Mouse (Mus musculus) gonadal fat pad, adult 2 months (tissue): Measurements from ENCODE around the gene Kmt2c. TPM values are rescaled to one million over a fixed set of nuclear protein-coding genes. Genes with fewer than 3 reads are reported as not detected.
"Not testable (repeated sequence)": the region's sequence is repeated elsewhere in the genome, so short reads cannot be mapped to it uniquely, and the experiment has no call there.

Experiments
- DNase-seq: peaks from one replicate; pipeline ENCODE4 v3.0.0-alpha.2; 2012; ENCODE audit warnings: low read depth
- polyA plus RNA-seq: library from polyadenylated mRNA; depleted of rRNA; stranded (reverse); fragments of >200 nt; gene quantifications from 2 replicates; pipeline ENCODE4 v1.2.3, GENCODE M21; 2012

Kmt2c gene
- polyA plus RNA-seq, 1 experiment: 21.6 TPM

- DNase-seq: no peak
Measured at GRCm38 (mm10) chr5:25516301-25516895, 17.8 kb upstream of the Kmt2c start.

GRCm38 (mm10) chr5:25515767-25516166 is 17.2 kb upstream of the Kmt2c start, which contains the start of gene Cct8l1:
Cct8l1 (plus strand) TSS chr5:25516067.
- DNase-seq: no peak

- no peak for DNase-seq
Measured at GRCm38 (mm10) chr5:25506041-25506440, 7.5 kb upstream of the Kmt2c start.

GRCm38 (mm10) chr5:25500686-25501085 is 2.1 kb upstream of the Kmt2c start:
- DNase-seq: no peak

GRCm38 (mm10) chr5:25499423-25500398 is 1.1 kb upstream of the Kmt2c start:
- no peak for DNase-seq

- no peak for DNase-seq
Measured at GRCm38 (mm10) chr5:25498821-25499422, 339 bp upstream of the Kmt2c start.

- no peak for DNase-seq
Measured at GRCm38 (mm10) chr5:25497720-25498345, 750 bp downstream of the Kmt2c start.

GRCm38 (mm10) chr5:25497369-25497719 is 1.2 kb downstream of the Kmt2c start:
- no peak for DNase-seq

- no peak for DNase-seq
Measured at GRCm38 (mm10) chr5:25496652-25497051, 1.9 kb downstream of the Kmt2c start.

- no peak for DNase-seq
Measured at GRCm38 (mm10) chr5:25478863-25479262, 19.7 kb downstream of the Kmt2c start.

- no peak for DNase-seq
Measured at GRCm38 (mm10) chr5:25475789-25476188, 22.8 kb downstream of the Kmt2c start.

GRCm38 (mm10) chr5:25472070-25472469 is 26.5 kb downstream of the Kmt2c start:
- DNase-seq: no peak

- DNase-seq: no peak
Measured at GRCm38 (mm10) chr5:25461956-25462355, 36.6 kb downstream of the Kmt2c start.

GRCm38 (mm10) chr5:25455432-25455831 is 43.2 kb downstream of the Kmt2c start:
- not testable (repeated sequence) for DNase-seq

GRCm38 (mm10) chr5:25452691-25453090 is 45.9 kb downstream of the Kmt2c start:
- no peak for DNase-seq

GRCm38 (mm10) chr5:25437508-25437907 is 61.1 kb downstream of the Kmt2c start:
- DNase-seq: no peak

- DNase-seq: no peak
Measured at GRCm38 (mm10) chr5:25436081-25436480, 62.5 kb downstream of the Kmt2c start.

- no peak for DNase-seq
Measured at GRCm38 (mm10) chr5:25422576-25422975, 76.0 kb downstream of the Kmt2c start.

- no peak for DNase-seq
Measured at GRCm38 (mm10) chr5:25420601-25421000, 78.0 kb downstream of the Kmt2c start.

- DNase-seq: no peak
Measured at GRCm38 (mm10) chr5:25415382-25415781, 83.2 kb downstream of the Kmt2c start.

GRCm38 (mm10) chr5:25396727-25397126 is 101.9 kb downstream of the Kmt2c start:
- no peak for DNase-seq

GRCm38 (mm10) chr5:25392655-25393054 is 105.9 kb downstream of the Kmt2c start:
- DNase-seq: no peak
